Mouse (Mus musculus) embryo, embryonic 10.5 days (tissue): ENCODE measurements at regions not wholly inside any gene's neighbourhood (a gene's known extent, or its start where the extent isn't known, plus 50 kb on each side); places are given as distances from the start of the nearest gene placed in this dataset.
A peak's percentile ranks its signal among the peaks of the same experiment; 100 is the strongest.

Source experiments
- DNase-seq: peaks from one replicate; pipeline ENCODE4 v3.0.0-alpha.2; 2015; ENCODE audit warnings: low spot score

DNA sequence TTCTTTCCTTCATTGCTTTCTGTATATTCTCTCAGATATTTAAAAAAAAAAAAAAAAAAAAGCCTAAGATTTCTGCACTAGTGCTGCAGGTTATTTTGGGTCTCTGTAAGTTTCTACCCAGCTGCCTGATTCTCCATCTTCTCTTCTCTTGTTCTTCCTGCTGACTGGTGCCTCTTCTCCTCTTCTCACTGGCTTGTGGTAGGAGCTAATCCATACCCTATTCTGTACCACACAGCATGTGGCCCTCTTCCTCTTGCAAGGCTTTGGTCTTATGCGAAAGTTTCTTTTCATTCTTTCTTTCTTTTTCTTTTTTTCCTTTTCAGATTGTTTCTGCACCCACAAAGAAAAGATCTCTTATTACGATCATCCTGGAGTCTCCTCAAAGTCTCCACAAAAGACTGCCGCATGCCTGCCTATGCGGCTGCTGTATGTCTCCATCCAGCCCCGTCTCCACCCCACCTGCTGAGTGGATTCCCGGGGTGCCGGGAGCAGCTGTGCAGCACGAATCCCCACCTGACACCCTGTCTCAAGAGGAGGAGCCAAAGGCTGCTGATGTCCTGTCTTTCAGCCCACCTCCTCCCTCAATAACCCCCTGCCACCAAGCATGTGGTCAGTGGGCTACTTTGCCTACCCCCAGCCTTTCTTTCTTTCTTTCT, 66.3 kb downstream of the Ythdf1 start:
- no peak for DNase-seq

GRCm38 (mm10) chr2:180847497-180847896, 70.8 kb upstream of the Bhlhe23 start:
- no peak for DNase-seq

- DNase-seq = peak; percentile 39
Measured at GRCm38 (mm10) chr2:180845011-180845410, 68.3 kb upstream of the Bhlhe23 start.

- no peak for DNase-seq
Measured at GRCm38 (mm10) chr2:180843669-180844068, 67.0 kb upstream of the Bhlhe23 start.

DNA sequence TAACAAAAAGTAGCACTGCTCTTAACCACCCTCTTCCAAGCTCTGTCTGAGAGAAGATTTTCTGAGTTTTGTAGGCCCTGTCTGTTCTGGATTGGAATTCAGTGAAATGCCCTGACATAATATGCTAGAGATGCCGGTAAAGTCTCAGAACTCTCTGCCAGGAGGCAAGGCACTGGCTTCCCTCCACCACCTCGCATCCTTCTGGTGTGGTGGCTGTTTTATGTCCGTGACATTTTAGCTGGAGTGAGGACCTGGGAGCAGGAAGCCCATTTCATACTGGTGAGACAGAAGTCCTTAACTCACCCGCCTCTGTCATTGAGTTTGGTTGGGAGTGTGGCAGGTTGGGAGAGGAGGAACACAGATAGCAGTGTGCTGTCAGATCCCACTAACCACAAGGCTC, 62.4 kb upstream of the Bhlhe23 start:
- no peak for DNase-seq

- no peak for DNase-seq
Measured at GRCm38 (mm10) chr2:180837996-180838395, 61.3 kb upstream of the Bhlhe23 start.

DNA sequence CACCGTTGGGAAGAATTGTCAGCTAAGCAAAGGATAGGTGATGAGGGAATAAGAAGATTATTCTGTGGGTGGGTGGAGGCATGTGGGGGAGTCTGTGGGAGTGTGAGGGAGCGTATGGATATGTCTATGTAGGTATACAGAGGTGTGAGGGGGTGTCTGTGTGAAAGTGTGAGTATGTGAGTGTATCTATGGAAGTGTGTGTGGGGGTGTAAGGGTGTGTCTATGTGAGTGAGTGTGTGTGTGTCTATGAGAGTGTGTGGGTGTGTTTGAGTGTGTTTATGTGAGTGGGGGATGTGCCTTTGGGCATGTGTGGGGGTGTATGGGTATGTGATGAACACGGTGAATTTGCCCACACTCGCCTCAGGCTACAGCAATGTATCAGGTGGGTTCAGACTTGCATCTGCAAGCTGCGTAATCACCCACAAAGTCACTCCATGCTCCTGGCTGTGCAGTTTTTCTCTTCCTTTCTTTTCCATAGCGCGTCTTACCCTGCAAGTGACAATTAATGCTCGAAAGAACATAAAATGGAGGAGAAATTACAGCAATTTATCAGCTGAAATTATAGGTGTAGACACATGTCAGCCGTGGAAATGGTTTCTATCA, 60.7 kb upstream of the Bhlhe23 start:
- DNase-seq = no peak

DNA sequence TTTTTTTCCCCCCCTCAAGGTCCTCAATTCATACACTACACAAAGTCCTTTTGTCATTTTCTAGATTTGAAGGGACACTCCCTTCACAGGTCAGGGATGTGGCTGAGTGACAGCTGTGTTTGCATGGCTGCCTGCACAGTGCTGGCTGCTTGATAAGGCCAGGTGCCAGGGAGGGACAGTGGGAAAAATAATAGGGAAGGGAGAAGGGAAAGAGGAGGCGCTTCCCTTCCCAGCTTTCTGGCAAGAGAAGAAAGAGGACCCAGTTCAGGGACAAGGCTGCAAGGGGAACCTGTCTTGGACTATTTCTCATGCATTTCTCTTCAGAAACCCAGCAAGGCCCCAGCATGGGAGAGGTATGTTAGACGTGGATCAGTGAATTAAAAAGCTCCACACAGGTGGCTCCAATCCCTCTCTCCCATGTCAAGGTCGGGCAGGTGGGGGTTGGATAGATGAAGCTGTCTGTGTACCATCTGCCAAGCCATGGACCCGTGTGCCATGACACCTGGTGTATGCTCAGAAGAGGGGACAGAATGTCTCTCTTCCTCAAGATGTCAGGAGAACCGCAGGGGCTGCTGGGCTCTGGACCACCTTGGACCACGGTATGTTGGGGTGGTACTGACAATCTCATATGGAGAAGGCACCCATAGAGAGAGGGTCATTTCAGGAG, 59.4 kb upstream of the Bhlhe23 start:
- no peak for DNase-seq

GRCm38 (mm10) chr2:180832711-180833110, 56.0 kb upstream of the Bhlhe23 start:
- no peak for DNase-seq

DNA sequence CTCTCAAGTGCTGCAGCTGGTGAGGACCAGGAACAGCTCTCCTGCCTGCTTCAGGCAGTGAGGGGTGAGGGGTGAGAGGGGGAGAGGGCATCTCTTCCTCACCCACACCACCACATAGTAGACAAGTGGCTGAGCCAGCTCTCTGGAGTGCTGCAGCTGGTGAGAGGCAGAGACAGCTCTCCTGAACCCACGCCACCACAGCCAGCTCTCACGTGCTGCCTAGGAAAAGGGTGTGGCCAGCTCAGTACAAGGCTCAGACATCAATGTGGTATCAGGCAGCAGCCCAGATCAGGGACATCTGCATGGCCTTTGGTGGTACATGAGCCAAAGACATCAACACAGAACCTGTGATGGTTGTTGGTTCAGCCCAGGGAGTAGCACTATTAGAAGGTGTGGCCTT, 53.9 kb upstream of the Bhlhe23 start:
- no peak for DNase-seq

- no peak for DNase-seq
Measured at GRCm38 (mm10) chr2:180828086-180828485, 51.4 kb upstream of the Bhlhe23 start.

- DNase-seq = peak; percentile 13
Measured at GRCm38 (mm10) chr2:180826742-180827141, 50.0 kb upstream of the Bhlhe23 start.
